Mouse (Mus musculus) left cerebral cortex, postnatal 36 days (tissue): ENCODE measurements around the gene Mapkapk2. TPM values are rescaled to one million over a fixed set of nuclear protein-coding genes. Genes with fewer than 3 reads are reported as not detected.

ENCODE experiments used
- DNase-seq, 2 experiments: peaks; one replicate each; pipeline ENCODE4 v3.0.0; 2021 to 2022; ENCODE audit warnings: low spot score in 2 of 2, mixed read lengths in 1 of 2
- intact Hi-C: fragments of 180-260 bp; cut with DNase I; formaldehyde crosslinking; loops from one replicate; pipeline ENCODE4 v1.15.1; 2025
- total RNA-seq, 2 experiments: library from RNA; stranded (reverse); gene quantifications; 2 replicates each; pipeline ENCODE4 v1.2.3; 2021

Mapkapk2 gene
- total RNA-seq, 2 experiments from 2014 or later: 26.3 to 30.7 TPM

DNA sequence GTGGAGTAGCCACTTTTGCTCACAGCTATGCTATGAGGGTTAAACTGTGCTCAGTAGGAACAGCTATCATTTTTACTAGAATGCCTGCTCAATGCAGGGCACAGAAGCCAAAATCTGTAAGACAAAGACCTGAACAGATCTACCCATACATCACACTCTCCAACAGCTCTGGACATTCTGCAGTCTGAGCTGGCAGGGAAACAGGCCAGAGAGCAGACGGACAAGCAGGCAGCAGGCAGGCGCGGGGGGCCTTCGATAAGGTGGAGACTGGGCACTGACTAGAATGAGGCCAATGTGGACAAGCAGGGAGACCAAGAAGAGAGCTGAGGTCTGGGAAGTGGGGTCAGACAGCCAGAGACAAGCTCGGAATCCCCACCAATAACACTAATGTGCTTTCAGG is 37.8 kb downstream of the Mapkapk2 start:
- no peak for DNase-seq
- intact Hi-C loops: loop anchor here (5.0 kb wide), 1 partner anchor 37 kb away; the partner anchor contains the start of gene Mapkapk2

DNA sequence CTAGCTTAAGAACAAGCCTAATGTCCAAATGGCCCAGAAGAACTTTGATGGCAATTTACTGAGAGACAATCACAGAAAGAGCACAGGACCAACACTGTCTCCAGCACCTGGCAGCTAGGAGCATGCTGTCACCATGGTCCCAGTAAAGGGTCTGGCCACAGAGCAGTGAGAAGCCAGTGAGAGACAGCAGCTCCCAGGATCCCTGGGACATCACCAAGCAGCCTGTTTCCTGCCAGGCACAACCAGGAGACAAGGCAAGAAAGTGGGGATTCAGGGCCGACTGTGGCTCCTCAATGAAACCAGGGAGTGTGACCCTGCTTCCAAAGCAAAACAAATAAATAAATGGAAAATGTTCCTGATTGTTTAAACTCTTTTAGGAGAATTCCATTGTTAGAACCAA is 38.2 kb downstream of the Mapkapk2 start:
- intact Hi-C loops: no loop called here
- DNase-seq: no peak

DNA sequence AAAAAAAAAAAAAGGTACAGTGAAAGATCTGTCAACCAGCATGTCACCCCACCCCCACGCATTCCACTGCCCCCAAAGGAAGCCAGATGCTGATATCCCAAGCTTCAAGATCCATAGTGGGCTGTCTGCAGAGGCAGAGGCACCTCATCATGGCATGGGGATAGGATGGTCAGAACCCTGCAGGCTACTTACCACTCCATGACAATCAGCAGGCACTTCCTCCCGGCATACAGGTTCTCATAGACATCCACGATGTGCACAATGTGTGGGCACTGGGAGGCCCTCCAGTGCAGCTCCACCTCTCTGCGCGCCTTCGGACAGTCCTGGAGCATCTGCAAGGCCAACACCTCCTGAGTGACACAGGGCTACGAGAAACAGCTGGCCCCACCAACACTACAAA is 39.2 kb downstream of the Mapkapk2 start:
- intact Hi-C loops: no loop called here
- no peak for DNase-seq

DNA sequence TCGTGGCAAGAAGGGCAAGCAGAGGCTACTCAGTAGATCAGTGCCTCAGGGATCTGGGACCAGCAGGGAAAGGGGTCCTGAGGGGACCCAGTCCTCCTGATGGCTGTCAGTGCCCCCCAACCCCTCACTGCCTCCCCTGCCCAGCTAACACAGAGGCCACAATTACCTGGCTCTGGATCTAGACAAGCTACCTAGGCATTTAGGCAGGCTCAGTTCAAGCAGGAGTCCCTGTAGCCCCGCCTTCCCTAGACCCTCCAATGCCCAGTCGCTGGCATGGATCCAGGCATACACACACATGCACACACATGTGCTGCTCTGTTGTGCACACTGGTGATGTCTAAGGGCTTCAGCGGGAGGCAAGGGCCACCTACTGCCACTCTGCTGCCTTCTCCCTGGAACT is 43.4 kb downstream of the Mapkapk2 start:
- intact Hi-C loops: loop anchor here (5.0 kb wide), 3 partner anchors 67 to 507 kb away; no protein-coding TSS in a partner anchor
- no peak for DNase-seq

DNA sequence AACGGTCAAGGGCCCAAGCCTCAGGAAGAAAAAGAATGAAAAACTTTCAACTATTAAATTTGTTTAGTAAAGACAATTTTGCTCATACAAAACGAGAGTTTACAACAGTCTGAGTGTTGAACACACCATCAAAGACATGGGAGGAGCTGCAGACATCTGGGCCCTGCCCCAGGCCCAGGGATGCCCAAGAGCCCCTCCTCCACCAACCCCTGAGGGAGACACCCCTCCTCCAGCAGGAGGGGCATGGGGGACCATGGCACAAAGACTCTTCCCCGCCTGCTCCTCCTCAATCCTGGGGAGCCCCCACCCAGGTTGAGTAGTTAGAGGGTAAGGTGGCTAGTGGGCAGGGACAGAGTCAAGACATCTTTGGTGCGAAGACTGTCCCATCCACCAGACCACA is 44.0 kb downstream of the Mapkapk2 start:
- no peak for DNase-seq
- intact Hi-C loops: loop anchor here (1.0 to 5.0 kb wide), 4 partner anchors 66 to 506 kb away; no protein-coding TSS in a partner anchor

DNA sequence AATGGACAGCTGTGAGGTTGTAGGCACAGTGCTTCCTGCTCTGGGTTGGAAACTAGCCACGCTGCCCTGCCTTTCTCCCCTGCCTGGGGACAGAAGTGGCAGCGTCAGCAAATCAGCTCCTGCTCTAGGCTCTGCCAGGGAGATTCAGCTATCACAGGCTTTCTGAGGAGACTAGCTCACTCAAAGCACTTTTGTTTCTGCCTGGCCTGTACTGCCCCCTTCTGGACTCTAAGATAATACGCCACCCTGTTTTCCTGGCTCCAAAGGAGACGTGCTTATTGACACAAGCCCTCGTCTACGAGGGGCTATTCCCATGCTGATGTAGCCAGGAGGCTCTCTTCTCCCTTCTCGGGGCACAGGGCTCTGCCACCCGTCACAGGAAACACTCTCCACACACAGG is 44.4 kb downstream of the Mapkapk2 start:
- peak; percentile 58 to 73 for DNase-seq
- intact Hi-C loops: loop anchor here (1.0 to 5.0 kb wide), 4 partner anchors 66 to 506 kb away; no protein-coding TSS in a partner anchor

DNA sequence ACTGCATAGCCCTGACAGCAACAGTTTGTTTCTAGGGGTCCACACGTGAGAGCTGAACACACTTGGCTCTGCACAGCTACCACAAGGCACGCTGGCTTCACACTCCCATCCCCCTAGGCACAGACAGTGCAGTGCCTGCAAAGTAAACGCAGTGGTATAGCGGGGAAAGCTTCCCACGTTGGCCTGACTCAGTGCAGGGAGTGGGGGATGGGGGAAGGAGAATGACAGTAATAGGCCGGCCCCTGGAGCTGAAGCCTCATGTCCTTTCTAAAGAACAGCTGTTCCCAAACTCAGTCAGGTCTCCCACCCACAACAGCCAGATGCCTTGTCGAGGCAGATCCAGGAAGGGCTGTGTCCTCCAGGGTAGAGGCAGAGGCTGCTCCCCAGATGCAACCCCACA is 46.6 kb downstream of the Mapkapk2 start:
- intact Hi-C loops: loop anchor here (5.0 kb wide), 3 partner anchors 64 to 504 kb away; no protein-coding TSS in a partner anchor
- peak; percentile 19 to 35 for DNase-seq

DNA sequence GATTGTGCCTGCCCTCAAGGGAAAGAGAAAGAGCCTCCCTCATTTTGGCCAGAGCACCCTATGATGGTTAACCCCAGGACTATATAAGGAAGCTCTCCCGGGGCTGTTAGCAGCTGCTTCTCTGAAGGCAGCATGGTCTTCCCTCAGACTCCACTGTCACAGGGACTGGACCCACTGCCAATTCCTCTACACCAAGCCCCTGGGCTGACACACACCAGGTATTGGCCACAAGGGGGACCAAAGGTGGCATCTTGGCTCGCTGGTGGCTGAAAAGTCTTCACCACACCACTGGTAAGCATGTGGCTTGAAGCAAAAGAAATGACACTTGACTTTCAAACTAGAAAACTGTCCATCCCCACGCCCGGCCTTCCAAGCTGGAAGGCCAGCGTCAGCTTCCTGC is 47.0 kb downstream of the Mapkapk2 start:
- DNase-seq: no peak
- intact Hi-C loops: loop anchor here (5.0 kb wide), 3 partner anchors 63 to 503 kb away; no protein-coding TSS in a partner anchor

DNA sequence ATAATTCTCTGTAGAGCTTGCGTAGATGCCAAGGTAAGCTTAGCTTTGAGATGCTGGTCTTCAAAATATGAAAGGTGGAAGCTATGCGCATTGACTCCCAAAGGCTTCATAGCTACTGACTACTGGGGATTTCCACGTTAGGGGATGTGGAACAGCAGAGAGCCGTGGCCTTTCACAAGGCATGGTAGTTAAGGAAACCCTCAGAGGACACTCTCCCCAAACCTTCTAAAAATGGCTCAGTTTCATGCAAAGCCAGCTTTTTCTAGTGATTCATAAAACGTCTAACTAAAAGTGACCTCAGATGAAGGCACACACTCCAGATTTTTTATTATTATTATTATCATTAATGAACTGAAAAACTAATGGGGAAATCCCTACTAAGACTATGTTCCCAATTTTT is 47.6 kb downstream of the Mapkapk2 start:
- intact Hi-C loops: loop anchor here (5.0 kb wide), 3 partner anchors 63 to 503 kb away; no protein-coding TSS in a partner anchor
- DNase-seq: no peak

DNA sequence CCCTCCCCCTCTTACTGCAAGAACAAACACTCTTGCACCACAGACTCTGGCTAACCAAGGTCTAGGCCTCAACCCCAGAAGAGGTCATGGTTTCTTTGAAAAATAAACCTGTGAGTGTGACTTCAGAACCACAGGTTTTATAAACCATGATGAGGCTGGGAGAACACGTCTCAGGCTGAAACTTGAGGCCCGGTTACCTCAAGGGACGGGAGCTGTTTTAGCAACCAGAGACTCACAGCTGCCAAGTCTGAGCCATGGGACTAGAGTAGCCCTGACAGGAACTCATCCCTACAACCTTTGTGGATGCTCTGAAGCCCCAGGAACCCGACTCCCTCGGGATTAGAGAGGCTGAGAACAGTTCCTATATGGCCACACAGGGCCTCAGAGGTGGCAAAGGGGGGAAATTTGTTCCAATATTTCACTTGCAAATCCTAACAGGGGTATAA is 48.2 kb downstream of the Mapkapk2 start:
- DNase-seq: no peak
- intact Hi-C loops: no loop called here

DNA sequence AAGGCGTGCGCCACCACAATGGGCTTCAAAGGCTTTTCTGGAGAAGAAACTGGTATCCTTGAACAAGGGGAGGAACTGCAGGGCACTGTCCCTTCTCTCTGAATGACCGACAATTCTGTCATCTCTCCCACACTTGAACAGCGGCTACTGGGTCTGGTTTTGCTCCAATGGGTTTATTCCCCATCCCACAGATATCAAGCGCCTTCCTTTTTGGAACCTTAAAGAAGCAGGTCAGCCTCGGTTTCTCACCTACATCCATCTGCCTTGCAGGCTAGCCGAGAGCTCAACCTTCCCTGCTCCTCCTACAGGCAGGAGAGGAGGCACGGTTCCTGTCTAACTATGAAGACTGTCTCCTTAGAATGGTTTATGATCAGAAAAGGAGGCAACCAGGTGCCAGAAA is 48.7 kb downstream of the Mapkapk2 start:
- DNase-seq: no peak
- intact Hi-C loops: no loop called here

DNA sequence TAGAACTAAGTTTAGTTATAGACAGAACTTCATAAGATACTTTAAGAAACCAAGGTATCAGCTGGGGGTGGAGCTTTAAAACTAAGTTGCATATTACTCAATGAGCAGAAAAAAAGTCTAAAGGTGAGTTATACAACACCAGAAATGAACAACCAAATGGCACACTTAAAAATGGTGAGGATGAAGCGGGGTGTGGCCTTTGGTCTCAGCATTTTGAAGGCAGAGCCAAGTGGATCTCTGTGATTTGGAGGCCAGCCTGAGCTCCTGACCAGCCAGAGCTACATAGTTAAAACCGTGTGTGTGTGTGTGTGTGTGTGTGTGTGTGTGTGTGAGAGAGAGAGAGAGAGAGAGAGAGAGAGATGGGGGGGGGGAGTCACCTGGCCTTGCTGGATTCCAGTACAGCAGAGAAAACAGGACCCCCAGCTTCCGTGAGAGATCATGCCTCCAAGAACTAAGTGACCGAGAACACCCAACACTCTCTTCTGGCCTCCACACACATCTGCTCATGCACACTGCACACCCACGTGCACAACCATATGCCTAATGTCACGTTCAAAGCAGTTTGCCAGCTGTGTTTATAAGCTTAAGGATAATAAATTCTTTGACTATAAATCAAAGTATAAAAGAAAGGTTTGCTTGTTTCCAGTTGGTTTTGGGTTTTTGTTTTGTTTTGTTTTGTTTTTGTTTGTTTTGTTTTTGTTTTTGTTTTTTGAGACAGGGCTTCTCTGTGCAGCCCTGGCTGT is 49.3 kb downstream of the Mapkapk2 start:
- intact Hi-C loops: no loop called here
- no peak for DNase-seq

DNA sequence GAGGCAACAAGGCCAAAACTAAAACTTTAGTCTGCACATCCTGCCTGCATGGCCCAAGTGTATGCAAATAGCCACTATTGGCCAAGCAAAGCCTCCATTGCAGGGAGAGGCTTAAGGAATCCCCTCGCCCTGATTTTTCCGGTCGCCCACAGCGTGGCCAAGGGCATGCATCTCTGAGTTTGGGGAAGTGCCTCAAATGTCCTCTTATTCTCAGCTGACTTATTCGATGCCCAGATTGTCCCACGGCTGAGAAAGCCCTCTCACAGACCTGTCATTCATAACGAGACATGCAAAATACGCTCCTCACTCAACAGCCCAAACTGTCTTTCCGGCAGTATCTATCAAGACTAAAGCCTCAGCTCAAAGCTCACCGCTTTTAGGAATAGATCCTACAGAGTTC is 51.0 kb downstream of the Mapkapk2 start:
- intact Hi-C loops: no loop called here

DNA sequence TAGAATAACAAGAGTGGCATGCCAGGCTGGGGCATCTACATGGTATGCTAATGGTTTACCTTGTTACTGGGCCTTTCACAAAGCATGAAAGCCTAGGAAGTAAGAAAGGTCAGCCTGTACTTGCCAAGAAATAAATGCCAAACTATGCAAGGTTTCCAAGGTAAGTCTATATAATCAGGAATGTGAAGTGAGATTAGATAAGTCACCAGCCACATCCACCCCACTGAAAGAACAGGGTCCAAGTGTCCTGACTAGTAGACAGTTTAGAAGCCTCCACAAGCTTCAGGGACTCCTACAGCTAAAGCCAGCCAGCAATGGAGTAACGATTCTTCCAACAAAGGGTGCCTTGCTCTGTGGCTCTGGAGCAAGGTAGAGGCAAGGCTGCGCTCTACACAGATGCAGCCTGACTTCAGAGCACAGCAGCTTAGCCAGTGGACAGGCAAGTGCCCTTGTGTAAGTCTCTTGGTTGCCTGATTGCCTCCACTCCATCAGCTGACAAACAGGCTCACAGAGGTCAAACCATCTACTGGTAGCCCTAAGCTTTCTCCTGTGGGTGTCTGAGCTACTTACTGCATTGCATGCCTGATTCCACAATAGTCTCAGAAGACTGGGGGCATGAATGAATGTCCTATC is 51.8 kb downstream of the Mapkapk2 start:
- intact Hi-C loops: no loop called here
- no peak for DNase-seq

More for the DNA sequence above, 51.0 kb downstream of the Mapkapk2 start:
- DNase-seq: no peak

DNA sequence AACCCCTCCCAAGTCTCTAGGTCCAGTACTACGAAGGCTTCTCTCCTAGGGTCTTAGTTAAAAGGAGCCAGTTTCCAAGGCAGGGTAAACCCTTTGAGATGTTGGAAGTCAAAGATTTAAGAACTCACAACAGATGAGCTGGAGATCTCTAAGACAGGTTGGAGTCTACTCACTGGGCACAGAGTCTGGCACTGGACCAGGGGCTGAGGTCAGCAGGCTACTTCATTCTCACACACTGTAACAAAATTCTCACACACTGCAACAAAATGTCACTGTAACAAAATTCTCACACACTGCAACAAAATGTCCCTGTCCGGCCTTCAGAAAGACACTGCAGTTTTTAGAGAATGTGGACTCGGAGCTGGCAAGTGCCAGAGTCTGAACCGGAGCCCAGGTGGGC is 54.0 kb downstream of the Mapkapk2 start:
- intact Hi-C loops: loop anchor here (5.0 kb wide), 1 partner anchor 41 kb away; no protein-coding TSS in a partner anchor

DNA sequence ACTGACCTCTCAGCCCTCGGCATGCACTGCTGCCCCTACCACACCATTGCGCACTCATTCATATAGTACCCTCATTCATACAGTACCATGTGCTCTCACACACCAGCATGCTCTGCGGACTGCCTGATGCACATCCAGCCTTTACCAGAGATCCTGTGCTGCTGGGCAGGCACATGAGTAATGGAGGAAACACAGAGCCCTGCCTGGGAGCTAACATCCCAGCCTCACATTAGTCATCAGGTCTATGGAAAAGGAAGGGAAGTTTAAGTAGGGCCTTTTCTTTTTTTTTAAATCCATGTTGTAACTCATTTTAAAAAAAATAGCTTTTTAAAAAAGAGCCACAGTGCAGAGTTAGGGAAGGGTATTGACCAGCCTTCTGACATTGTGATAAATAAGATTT is 54.9 kb downstream of the Mapkapk2 start:
- intact Hi-C loops: loop anchor here (5.0 kb wide), 1 partner anchor 40 kb away; no protein-coding TSS in a partner anchor
- DNase-seq: no peak

More for the DNA sequence above, 54.0 kb downstream of the Mapkapk2 start:
- DNase-seq: no peak

DNA sequence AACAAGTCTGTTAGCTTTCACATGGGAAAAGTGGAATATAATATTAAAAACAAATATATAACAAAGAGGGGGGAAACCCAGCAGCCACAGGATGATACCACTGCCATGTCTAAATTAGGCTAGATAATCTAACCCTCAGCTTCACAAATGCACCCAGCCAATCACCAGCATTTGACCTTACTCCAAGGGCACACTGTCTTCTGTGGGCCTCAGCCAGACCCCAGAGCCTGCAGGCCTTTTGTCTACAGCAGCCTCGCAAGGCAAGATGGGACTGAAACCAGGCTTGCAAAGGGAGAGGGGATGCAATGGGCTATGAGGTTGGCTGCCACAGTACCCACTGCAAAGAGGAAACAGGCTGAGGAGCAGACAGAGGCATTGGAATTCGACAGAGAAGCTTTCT is 55.4 kb downstream of the Mapkapk2 start:
- no peak for DNase-seq
- intact Hi-C loops: loop anchor here (5.0 kb wide), 1 partner anchor 40 kb away; no protein-coding TSS in a partner anchor

DNA sequence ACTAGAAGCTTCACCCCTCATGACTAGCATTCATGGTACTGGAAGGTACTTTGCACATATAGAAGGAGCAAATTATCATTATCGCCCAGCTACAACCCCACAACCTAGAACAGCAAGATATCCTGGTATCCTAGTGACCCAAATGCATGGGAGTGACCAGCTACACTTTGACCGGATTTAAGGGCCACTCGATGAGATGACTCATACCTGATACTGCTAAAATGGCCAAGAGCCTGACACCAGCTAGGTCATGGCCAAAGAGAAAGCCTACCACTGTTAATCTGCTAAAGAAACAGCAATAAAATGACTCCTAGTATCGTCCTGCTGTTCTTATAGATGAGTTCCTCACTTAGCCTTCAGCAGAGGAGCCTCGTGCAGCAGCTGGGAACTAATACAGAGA is 58.1 kb downstream of the Mapkapk2 start:
- no peak for DNase-seq
- intact Hi-C loops: no loop called here

DNA sequence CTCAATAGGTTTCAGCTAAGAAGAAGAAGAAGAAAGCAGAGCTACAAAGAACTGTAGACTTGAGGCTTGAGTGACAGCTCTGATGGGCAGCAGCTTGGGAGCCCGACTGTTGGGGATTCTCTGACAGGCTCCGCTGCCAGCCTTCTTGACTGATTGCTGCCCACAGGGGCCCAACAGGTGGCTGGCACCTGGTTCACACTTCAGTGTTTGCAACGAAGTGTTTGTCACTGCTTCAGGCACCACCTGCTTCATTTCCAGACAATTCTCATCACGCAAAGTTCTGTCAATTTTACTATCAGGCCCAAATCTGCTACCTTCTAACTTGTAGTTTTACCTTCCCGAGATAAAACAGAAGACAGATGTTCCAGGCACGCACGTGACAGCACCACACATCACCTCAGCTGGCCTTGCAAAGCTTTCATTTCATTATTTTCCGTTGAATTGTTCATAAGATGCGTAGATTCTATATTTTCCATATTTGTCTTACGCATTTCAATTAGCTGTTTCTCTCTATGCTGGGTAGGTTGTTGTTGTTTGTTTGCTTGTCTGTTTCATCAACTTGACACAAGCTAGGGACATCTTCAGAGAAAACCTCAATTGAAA is 59.1 kb downstream of the Mapkapk2 start:
- DNase-seq: no peak
- intact Hi-C loops: no loop called here

DNA sequence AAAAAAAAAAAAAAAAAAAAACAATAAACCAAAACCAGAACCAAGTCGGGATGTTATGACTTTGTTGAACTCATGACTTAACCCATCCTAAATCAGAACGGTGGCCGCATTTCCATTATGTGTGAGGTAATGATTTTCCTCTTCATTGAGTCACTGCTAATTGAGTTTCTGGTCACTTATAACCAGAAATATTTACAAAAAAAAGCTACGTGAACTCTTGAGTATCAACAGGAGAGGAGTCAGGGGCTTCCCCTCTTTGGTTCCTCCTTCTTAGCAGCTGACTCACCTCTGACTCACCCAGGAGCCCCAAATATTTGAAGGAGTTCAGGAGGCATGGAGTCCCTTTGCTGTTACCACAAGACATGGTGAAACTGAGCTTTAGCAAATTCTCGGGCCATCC is 59.6 kb downstream of the Mapkapk2 start:
- no peak for DNase-seq
- intact Hi-C loops: no loop called here
